Mouse (Mus musculus): ENCODE data around the gene L1td1.
"Not testable (repeated sequence)": the region's sequence is repeated elsewhere in the genome, so short reads cannot be mapped to it uniquely, and the experiment has no call there.

DNA sequence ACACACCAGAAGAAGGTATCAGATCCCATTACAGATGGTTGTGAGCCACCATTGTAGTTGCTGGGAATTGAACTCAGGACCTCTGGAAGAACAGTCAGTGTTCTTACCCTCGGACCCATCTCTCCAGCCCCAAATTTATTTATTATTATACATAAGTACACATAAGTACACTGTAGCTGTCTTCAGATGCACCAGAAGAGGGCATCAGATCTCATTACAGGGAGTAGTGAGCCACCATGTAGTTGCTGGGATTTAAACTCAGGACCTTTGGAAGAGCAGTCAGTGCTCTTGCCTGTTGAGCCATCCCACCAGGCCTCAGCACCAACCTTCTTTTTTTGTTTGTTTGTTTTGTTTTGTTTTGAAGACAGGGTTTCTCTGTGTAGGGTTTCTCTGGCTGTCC lies 1.9 kb upstream of the L1td1 start:
- TF ChIP-seq CTCF (IDR thresholded peaks at IDR 0.05; ENCODE audit: control insufficient read depth, insufficient read depth, insufficient replicate concordance, low read depth, low read length); POLR2A (IDR thresholded peaks at IDR 0.05; ENCODE audit: control insufficient read depth, low read depth, low read length): not testable (repeated sequence)

Data from testis, adult 2 months (tissue).